Mouse (Mus musculus): ENCODE results near the gene Pcdh17. TPM values are rescaled to one million over a fixed set of nuclear protein-coding genes. Genes with fewer than 3 reads are reported as not detected.

Gene Pcdh17
- total RNA-seq, 1 experiment from 2014 or later = 13.4 TPM

DNA sequence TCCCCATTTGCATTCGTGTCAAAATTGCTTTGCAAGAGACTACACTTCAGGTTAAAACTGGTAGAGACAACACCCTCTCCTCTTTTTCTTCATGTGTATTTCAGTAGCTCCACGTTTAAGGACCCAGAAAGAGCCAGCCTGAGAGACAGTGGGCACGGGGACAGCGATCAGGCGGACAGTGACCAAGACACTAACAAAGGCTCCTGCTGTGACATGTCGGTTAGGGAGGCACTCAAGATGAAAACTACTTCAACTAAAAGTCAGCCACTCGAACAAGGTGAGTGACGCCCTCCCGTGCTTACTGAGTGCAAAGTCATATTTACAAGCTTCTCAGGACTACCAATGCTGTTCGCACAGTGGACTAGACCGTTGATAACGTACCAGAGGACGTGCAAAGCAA is 34.0 kb downstream of the Pcdh17 start:
- DNase-seq = no peak

DNA sequence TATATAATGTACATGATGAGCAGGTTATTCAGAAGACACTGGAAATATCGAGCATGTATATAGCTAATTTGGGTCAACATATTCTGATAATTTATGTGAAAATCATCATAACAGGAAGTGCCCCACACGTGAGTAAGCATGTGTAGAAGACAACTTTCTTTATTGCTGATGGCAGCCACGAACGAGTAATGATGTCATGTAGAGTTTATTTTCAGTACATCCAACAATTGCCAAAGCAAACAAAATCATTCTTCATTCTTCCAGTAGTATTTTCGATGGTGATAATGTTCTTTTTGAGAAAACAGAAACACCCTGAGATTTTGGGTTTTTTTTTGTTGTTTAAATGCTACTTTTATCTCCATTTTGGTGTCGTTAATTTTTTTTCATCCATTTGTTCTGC is 37.2 kb downstream of the Pcdh17 start:
- DNase-seq = no peak

DNA sequence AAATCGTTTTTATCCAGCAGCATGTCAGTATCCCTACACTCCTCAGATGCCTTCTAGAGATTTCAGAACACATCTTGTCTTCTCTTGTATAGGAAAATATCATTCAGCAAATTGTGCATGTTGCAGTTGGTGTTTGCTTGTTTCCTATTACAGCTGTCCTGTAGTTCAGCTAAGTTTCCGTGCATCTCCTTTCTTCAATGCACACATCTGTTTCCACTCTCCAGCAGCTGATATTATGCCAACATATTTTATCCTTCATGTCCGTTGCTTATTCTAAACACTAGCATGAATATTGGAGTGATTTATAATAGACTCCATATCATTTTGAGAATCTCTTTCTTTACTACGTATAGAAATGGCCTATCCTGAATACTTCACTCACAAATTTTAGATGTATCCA is 41.0 kb downstream of the Pcdh17 start:
- no peak for DNase-seq

DNA sequence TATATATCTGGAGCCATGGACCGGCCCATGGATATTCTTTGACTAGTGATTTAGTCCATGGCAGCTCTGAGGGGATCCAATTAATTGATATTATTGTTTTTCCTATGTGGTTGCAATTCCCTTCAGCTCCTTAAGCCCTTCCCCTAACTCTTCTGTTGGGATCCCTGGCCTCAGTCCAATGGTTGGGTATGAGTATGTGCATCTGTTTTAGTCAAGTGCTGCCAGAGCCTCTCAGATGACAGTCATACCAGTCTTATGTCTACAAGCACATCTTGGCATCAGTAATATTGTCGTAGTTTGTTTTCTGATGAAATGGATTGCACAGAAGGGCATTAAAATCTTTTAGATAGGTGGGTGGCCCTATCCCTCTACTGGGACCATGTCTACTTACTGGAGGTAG is 67.6 kb downstream of the Pcdh17 start:
- no peak for DNase-seq

DNA sequence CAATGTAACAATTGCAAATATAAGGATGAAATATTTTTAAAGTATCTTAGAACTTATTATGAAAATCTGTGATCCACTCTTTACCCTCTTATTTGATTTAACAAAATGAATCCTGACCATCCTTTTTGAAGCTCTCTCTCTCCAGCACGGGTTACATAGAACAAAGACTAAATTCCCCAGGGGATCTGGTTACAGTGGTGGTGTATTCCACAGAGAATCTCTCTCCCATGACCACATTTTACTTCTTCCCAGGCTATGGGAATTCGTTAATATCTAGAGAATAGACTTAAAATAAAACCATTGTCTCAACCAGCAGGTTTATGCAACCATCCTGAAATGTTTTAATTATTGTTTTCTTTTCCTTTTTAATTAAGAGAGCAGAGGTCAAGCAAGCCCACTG is 89.0 kb downstream of the Pcdh17 start:
- no peak for DNase-seq

DNA sequence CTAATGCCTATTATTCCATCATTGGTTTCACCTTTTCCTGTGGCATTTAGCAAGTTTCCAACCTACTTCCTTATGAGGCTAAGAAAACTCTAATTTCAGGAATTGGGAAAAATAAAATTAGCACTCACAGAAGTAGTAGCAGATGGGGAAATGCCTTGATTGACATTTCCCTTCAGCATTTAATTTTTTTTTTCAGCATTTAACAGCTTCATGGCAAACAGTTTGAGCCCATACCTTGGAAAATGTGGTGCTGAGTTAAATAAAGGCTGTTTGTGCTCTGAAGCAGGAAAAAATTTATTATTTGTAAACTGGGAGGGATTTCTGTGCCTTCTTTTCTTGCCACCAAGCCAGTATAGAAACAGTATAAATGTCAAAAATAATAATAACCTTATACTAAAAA is 91.9 kb downstream of the Pcdh17 start:
- DNase-seq = no peak

DNA sequence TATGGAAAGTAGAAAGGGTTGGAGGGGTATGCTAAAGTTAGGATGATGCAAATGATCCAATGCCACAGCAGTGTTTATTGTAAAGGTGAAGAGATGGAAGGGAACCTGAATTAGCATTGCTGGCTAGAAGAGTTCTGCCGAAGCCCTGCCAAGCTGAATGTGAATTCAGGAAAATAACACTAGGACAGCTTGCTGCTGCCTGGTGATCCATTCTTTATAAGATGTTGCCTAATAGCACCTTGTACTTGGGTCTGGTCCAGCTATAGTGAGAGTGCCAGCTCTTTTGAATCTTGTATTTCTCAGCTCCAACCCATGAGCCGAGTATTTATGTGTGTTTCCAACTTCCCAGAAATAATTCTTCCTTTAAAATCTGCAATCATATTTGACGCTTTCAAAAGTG is 98.5 kb downstream of the Pcdh17 start:
- no peak for DNase-seq

DNA sequence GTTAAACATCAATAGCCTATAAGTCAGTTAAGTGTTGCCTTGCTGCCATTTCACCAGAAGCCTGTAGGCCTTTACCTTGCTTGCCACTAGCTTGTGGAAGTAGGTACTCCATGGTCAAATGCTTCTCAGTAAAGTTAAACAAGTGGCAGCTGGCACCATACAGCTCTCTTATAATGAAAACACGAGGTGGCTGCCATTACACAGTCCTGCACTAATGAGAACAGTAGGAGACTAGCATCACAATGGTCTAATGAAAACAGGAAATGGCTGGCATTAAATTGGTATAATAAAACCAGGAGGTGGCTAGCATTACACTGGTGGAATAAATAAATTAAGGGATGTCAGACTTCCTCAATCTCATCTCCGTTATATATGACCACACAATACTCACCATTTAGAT is 102.6 kb downstream of the Pcdh17 start:
- no peak for DNase-seq

DNA sequence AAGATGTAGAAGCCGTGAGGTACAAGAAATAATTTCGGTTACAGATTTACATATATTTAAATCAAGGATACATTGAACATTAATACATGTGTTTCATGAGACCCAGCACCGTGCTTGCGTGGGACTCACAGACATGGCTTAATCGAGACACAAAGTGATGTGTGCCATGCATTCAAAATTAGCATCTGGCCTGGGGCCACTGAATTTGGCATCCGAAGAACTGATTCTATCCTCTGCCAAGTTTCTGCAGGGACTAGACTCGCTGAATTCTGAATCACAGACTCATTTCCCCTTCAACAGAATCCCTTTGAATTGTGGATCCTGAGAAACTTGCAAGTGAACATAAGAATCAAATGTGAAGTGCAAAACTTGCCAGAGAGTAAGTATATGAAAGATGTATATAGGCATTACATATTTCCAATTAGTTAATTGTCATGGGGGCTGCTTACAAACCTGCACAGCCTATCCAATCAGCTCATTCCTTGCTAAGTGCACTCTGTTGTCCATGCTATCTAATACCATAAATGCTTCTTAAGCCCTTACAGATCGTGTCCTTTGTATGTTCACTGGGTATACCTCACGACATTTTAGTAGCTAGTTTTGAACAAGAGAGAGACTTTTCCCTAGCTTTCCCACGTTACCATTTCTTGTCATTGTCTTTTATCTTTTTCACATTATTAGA is 104.3 kb downstream of the Pcdh17 start:
- no peak for DNase-seq

DNA sequence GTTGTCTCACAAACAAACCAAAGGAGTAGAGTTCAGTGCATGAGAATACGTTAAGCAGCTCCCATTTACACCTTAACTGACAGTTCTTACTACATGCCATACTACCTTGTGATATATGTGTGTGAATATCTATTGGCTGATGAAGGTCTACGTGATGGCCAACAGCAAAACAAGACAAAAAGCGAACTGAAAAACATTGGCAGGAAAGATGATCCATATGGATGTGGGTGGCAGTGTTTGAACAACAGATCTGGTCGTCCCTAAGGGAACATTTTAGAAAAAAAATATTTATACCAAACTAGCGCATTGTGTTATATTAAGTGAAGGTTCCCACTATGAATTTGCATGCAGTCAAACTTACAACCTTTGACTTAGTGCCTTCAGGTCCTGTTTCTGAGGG is 108.2 kb downstream of the Pcdh17 start:
- no peak for DNase-seq

DNA sequence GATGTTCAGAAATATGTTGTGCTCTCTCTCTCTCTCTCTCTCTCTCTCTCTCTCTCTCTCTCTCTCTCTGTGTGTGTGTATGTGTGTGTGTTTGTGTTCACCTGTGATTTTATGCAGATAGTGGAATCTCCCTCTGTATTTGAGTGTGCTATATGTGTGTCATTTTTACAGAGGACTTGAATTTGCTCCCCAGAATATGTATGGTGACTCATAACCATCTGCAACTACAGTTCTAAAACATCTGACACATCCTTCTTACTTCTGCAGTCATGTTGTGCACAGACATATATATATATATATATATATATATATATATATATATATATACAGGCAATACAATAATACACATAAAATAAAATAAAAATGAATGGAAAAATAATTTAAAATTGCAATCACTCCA is 127.7 kb downstream of the Pcdh17 start:
- no peak for DNase-seq

Data from adrenal gland, postnatal 25 days (tissue).